Mouse (Mus musculus) frontal cortex, postnatal 25 days (tissue): ENCODE results near the gene Trim9.

Experiments used
- DNase-seq, 2 experiments: peaks; one replicate each; pipeline ENCODE4 v3.0.0; 2022; ENCODE audit warnings: low spot score in 2 of 2

Gene Trim9

DNA sequence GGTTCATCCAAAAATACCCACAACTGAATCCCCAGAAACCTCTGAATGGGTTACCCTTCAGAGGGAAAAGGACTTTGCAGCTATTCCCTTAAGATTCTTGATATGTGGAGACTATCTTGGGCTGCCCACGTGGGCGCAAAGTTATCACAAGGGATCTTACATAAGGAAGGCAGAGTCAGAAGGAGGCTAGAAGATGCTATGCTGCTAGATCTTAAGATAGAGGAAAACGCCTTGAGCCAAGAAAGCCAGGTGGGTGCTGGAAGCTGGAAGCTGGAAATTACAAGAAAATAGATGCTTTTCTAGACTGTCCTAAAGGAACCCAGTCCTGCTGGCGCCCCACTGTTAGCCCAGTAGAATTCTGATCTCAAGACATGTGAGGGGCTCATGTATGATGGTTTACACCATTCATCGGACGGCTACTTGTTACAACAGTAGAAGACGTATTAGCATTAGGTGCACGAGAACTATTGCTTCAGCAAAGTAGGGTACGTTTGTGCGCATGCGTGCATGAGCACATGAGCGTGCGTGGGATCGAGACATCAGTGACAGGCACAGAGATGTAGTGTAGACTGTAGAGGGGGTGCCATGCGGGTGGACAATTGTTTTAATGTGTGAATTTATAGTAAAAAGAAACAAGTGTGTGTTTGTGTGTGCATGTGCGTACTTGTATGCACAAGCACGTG lies 85.0 kb downstream of the Trim9 start:
- no peak for DNase-seq

- no peak for DNase-seq
Observed at GRCm38 (mm10) chr12:70251210-70251884, 96.1 kb downstream of the Trim9 start.

DNA sequence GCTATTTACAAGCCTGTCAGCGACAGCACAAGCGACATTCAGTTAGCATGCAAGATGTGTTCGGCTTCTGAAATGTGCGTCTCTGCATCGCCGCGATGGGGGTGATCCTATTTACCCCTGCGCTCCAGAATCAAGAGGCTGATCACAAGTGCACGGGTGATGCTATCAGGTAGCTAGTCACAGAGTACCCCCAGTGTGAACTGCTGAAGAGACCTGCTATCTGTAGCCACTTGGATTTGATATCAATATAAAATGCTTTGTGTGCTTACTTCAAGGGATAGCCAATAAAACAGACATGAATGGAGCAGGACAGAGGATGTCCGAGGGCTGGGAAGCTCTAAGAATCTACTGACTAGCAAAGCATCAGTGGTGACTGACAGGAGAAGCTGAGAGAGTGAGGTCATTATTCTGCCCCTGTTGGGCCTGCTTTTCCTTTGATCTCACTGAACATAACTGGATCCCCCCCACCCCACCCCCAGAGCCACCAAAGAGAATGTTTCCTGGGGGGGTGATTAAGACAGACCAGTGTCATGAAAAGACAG lies 97.7 kb downstream of the Trim9 start:
- DNase-seq = no peak

- DNase-seq = no peak
Observed at GRCm38 (mm10) chr12:70247683-70248474, 99.5 kb downstream of the Trim9 start.

GRCm38 (mm10) chr12:70242550-70242949 lies 104.9 kb downstream of the Trim9 start:
- DNase-seq = no peak

- DNase-seq = no peak
Observed at GRCm38 (mm10) chr12:70239741-70240140, 107.7 kb downstream of the Trim9 start.

- no peak for DNase-seq
Observed at GRCm38 (mm10) chr12:70238604-70239003, 108.8 kb downstream of the Trim9 start.

DNA sequence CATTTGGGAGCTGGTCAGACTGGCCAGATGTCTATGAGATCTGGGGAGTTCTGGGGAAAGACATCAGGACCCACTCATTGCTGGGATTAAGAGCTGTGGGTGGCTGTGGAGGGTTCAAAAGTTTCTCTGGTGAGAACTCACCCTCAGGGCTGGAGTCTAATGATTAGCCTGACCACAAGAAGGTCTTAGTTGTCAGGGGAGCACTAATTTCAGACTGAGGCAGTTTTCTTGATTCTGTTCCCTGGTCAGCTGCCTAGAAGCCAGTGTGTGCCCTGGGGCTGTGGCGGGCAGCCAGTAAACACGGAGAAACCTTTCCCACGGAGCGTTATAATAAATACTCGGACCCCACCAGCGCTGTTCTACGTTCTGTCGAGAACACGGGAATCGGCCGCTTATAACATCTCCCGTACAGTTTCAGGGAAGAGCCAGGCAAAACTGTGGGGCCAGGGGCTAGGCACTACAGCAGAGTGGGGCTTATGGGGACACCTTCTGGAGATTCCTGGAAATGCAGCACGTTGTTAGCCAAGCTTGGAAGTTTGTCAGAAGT lies 112.4 kb downstream of the Trim9 start:
- peak in 1 of 2 experiments; percentile 61 for DNase-seq

- no peak for DNase-seq
Observed at GRCm38 (mm10) chr12:70234411-70234810, 113.0 kb downstream of the Trim9 start.

GRCm38 (mm10) chr12:70233637-70234315 lies 113.6 kb downstream of the Trim9 start:
- no peak for DNase-seq

GRCm38 (mm10) chr12:70232020-70232544 lies 115.3 kb downstream of the Trim9 start:
- no peak for DNase-seq

DNA sequence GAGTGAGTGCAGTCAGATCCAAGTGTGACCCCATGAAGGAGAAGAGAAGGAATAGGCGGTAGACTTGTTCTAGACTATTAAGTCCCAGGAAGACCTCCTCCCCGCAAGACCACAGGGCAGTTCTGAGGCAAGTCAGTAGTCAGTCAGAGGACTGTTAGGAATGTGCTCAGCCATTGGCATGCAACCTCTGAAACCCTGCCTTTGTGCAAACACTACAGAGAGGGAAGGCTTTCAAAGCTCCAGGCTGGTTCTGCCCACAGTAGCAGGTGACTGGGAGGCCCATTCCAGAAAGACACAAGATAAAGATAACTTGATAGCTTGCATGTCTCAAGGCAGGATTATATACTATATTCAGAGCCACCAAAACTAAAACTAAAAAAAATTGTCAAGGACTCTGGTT lies 116.1 kb downstream of the Trim9 start, which contains the start of gene Pygl:
TSS of gene Pygl (minus strand) at position 195 of the 400 bp plus-strand sequence.
- no peak for DNase-seq

GRCm38 (mm10) chr12:70228155-70228554 lies 119.3 kb downstream of the Trim9 start:
- DNase-seq = no peak

GRCm38 (mm10) chr12:70227121-70227932 lies 120.1 kb downstream of the Trim9 start:
- no peak for DNase-seq

DNA sequence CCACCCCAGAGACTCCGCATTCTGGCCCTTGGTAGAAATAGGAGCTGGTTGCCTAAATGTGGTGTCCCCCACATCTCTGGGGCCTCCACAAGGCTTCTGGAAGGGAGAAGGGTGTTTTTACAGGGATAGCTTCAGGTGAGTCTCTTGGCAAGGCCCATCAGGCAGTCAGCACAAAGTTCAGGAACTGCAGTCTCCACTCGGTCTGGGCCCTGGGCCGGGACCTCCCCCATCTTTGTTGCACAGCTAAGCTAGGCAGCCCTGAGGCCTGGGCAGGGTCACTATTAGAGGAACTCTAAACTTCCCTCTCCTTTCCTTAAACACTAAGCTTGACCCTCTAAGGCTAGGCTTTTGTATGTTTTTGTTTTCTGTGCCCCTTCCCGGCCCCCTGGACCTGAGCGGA lies 120.8 kb downstream of the Trim9 start:
- no peak for DNase-seq

DNA sequence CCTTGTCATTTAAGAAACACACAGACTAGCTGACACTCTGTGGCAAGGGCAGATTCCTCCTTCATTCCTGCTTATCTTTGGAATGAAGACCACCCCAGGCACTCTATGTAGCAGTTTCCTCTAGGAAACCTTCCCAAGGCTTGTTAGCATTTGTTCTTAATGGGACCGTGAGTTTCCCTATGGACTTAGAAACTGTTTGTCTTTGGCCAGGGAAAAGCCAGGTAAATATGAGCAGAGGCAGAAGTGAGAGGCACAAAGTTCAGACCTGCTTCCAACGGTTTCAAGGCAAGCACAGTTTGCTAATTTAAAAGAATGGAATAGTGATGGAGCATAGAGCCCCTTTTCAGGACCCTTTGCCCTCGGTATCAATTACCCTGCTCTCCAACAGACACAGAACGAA lies 124.1 kb downstream of the Trim9 start:
- no peak for DNase-seq

- no peak for DNase-seq
Observed at GRCm38 (mm10) chr12:70221425-70221824, 126.0 kb downstream of the Trim9 start.

DNA sequence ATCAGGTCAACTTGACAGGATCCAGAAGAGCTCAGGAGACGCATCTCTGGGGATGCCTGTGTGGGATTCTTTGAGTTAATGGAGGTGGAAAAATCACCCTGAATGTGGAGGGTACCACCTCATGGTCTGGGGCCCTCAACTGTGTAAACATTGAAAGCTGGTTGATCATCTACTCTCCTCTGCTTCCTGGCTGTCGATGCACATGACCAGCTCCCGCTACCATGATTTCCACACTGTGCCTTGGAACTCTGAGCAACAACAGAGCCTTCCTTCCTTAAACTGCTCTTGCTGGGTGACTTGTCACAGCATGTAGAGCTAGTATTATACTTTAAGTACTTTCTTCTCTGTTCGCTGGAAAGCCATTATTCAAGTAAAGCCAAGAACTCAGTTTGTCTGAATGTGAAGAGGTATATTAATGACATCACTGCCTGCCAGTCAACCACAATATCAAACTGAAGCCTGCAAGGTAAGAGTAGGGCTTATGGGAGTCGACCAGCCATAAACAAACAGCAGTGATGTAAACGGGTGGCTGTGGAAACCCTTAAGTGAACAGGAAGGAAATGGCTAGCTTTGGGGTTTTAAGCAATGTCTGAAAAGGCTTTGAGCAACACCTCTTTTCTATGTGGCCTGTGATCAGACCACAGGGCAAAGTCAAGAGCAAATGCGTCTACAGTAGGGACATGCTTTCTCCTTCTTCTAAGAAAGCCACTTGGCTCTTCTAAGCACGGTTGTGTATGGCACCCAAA lies 128.4 kb downstream of the Trim9 start:
- no peak for DNase-seq

GRCm38 (mm10) chr12:70216229-70216800 lies 131.1 kb downstream of the Trim9 start:
- DNase-seq = no peak
